Mouse (Mus musculus) ES-E14 (cell line): ENCODE results near the gene Tnik.

Experiments
- CHD2 ChIP-seq: IDR thresholded peaks from 2 replicates; pipeline ENCODE4 v1.6.1; 2014; ENCODE audit warnings: mild to moderate bottlenecking, low read depth, low read length, inconsistent platforms
- HCFC1 ChIP-seq: IDR thresholded peaks from 2 replicates; pipeline ENCODE4 v1.6.1; 2012; ENCODE audit warnings: low read length, inconsistent platforms, borderline replicate concordance; ENCODE audit not compliant: insufficient read depth
- MAFK ChIP-seq: IDR thresholded peaks from 2 replicates; pipeline ENCODE4 v1.6.1; 2014; ENCODE audit warnings: mild to moderate bottlenecking, low read depth, low read length, inconsistent platforms; ENCODE audit not compliant: insufficient read depth

- TF ChIP-seq CHD2 (no peak), HCFC1 (no peak), MAFK (no peak)
These were observed 349.3 kb downstream of the Tnik start for GRCm38 (mm10) chr3:28612330-28612729.
